Mouse (Mus musculus) monocyte, adult 5-6 weeks (primary cell): ENCODE results near the gene Dgkg. TPM values are rescaled to one million over a fixed set of nuclear protein-coding genes. Genes with fewer than 3 reads are reported as not detected.

Source experiments
- ATAC-seq: fragments of 153-309, 156-312 bp; replicated peaks from 2 replicates; pipeline ENCODE4 v1.8.0; 2017; ENCODE audit warnings: mild to moderate bottlenecking; ENCODE audit not compliant: low TSS enrichment, insufficient number of reproducible peaks, severe bottlenecking, poor library complexity, low FRiP score
- total RNA-seq: library from RNA; stranded (forward); fragments of 200-1000, 200-491, 200-594 nt; gene quantifications from 3 replicates; pipeline ENCODE4 v1.2.3, GENCODE M21; 2017

The Dgkg gene
- total RNA-seq, 1 experiment from 2014 or later: 23.7 TPM

DNA sequence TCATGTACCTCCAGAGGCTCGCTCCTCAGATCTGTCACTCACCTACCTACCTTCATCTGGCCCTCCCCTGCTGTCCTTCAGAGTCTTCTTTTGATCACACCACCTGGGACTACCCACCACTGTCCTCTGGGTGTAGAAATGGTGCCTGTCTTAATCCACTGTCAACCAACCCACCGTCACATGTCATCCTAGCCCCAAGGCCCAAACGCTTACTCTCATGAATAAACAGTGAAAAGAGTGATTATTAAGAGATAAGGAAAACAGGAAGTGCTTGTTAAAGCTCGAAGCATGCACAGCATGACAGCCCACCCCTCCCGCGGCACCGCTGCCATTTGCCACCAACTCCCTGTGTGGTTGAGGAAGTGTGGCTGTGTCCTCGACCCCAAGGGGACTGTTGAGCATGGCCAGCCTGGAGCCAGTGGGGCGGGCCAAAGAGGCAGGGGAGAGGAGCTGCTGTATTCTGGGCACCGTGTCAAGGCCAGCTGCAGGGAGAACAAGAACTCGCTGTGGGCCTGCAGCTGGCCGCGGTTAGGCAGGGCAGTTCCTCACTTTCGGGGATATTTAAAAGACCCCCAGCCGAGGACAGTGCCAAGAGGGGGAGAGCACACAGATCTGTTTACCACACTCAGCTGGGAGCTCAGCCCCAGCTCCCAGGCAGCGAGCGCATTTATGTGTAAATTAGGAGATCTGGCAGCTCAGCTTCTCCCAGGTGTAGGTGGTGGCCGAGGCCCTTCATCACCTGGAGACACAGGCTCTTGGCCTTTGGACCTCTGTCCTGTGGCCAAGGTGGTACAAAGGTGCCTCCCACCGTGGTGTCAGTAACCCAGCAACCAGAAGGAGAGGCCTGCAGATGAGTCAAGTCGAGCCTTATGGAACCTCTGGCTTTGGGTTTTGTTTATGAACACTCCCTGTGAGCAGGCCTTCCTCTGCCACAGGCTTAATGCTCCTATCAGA, 139.3 kb downstream of the Dgkg start:
- ATAC-seq: no peak

DNA sequence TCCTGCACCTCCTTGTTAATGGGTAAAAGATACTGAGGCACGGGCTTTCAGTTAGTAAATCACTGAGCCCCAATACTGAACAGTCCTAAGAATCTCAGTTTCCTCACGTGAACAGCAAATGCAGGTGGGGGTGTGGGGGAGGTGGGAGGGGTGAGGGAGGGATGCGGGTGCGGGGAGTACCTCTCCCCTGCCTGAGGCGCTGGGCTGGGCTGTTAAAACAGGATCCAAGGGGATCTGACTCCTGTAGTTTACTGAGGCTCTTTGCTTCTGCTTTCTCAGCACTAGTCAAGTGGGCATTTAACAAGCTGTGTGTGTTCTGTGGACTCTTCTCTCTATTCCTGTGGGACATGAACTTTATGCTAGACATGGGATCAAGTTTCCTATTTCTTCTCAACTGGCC, 141.5 kb downstream of the Dgkg start:
- ATAC-seq: no peak

DNA sequence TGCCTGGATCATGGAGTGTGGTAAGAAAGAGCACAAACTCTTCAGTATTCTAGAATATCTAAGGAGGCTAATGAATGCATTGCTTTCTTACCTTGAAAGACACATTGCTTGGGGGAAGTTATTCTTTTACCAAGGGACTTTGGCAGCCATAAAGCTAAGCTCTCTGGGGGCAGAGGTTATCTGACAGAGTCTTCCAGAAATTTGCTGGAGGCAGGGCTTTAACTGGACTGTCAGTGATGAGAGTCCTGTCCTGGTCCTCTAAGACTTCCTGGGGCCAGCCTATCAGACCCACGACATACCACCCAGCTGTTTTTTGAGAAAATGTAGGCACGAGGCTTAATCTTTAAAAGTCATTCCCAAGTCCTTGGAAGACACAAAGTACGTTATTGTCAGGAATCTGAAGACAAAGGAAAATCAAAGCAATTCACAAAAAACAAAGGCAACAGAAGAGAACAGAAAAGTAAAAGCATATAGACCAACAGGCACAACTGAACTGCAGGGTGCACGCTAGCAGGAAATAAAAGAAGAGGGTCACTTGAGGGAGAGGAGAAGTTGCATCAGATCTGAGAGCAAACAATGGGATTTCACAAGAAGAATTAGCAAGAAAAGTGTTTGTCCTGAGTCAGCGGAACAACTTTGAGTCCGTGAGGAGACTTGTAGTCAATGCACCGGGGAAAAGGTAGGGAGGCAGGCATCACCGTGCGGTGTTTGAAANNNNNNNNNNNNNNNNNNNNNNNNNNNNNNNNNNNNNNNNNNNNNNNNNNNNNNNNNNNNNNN, 146.0 kb downstream of the Dgkg start:
- no peak for ATAC-seq

DNA sequence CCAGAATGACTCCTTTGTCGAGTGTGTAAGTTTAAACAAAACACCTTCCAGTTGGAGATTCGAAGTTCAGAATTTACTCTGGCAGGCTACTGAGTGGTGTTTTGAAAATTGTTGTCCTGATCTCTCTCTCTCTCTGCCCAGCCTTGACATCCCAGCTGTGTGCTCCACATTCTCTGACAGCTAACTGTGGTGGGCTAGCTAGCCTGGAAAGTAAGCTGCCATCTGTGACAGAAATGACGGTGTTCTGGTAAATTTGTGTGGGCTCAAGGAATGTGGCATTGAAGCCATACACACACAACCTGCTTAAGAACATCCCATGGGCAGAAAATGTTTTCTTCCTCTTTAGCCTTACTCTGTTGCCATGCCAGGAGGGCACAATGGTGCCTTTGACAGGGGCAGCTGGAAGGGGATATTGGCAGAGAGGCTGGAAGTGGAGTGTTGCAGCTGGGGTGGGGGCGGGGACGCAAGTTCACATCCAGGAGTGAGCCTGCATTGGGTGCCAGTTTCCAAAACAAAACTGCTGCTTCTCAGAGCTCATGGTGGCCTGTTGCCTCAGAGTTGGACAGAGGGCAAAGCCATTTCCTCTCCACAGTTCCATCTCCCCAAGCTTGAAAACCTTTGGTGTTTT, 148.0 kb downstream of the Dgkg start:
- no peak for ATAC-seq

DNA sequence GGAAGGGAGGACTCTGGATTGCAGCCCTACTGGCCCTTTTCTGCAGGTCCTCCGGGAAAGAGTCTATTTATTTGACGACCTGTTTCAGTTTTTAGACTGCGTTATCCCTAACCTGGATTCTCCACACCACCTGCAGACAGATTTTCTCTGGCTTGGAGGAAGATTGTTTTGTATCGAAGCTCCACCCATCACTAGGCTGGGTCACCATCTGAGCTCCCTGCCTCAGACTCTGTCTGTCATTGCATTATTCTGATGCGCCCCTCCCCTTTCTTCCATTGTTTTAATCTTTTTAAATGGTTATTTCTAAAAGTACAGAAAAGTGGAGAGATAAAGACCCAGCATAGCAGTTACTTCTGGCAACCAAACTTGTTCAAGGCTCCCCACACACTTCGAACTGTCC, 151.4 kb downstream of the Dgkg start:
- ATAC-seq: no peak

DNA sequence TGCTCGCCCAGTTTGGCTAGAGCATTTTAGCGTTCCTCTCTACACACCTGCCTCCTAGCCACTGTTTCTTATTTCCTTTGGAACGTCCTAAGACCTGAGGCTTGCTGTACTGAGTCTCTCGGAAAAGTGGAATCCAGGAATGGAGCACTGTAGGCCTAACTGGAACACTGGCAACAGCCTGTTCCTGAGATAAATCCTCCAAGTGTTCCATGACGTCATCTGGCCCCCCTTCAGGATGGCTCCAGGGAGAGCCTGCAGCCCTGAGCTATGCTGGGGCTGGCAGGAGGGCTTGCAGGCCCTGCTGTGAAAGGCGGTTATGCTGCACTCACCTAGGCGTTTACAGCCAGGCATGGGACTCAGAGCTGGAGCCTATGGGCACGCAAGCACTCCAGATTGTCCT, 152.2 kb downstream of the Dgkg start:
- ATAC-seq: no peak

DNA sequence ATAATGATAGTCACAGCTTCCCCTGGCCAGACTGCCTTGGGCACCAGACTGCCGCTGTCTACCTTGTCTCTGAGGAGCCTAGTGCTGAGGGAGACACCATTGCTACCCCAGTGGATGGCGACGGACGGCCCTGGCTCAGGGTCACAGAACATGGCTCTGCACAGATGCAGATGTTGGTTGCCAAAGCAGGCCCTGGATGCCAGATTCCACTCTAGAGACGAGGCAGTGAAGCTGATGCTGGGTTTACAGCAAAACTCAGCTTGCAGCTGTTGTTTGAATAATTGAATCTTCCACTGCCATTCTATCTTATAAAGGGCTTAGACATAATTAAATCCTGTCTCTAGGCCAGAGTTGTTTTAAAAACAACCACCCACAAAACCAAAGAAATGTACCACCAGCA, 153.0 kb downstream of the Dgkg start:
- ATAC-seq: no peak

DNA sequence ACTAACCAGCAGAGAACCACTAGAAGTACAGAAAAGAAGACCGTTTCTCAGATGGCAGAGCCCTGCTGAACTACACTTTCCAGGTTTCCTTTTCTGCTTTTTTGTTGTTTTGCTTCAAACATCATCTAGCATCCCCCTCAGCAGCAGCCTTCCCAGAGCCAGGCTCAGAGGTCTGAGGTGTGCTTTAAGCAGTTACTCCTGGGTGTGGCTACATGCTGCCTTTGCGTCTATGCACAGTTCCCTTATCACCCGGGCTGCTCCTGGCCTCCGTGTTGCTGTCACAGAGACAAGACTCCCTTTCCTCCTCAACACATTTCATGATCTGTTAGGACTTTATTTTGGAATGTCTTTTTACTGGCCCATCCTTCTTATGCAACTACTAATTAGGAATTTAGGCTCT, 153.6 kb downstream of the Dgkg start:
- no peak for ATAC-seq

DNA sequence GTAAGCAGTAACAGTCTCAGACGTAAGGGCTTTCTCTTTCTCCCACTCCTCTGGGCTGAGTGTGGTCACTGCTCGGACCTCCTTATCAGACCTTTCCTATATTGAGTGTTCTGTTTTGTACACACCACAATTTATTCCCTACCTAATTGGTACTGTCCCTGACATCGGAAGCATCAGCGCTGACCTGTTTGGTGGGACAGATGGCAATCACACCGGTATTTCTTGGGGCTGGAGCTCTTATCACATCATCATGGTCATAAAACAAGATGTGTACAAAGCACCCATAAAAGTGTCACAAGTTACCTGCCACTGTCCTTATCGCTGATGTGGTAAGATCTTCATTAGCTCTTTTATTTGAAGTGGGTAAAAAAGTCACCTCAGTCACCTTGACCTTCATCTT, 155.2 kb downstream of the Dgkg start:
- ATAC-seq: no peak

DNA sequence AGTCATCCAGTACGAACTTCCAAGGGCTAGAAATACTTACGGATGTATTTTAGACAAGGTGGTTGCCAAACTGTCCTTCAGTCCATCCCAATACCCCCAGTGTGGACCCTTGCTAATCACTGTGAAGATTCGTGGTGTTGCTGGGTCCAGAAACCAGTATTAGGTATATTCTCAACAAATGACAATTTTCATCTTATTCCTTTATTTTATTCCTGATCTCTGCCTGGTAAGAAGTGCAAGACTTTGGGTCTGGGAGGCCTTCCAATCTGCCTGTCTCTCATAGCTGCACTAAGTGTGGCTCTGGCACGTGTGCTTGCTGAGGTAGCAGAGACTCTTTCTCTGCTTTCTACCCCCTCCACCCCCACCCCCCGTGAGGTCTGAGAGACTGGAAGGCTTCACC, 156.5 kb downstream of the Dgkg start:
- ATAC-seq: no peak

DNA sequence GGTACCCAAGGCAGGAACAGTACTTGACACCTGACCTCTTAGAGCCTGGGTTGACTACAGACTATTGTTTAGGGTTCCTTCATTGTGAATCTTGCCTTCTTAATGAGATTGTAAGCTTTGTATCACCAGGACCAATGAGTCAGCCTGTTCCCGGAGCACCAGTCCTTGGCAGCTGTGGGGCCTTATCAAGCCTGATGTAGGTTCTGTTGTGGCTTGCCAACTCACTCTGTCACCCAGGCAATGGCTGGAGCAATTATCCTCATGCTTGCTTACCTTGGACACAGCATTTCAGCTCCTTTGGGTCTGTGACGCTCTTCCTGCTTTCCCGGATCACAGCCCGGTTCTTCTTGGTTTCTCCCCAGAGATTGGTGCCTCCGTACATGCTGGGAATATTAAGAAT, 157.1 kb downstream of the Dgkg start:
- no peak for ATAC-seq

DNA sequence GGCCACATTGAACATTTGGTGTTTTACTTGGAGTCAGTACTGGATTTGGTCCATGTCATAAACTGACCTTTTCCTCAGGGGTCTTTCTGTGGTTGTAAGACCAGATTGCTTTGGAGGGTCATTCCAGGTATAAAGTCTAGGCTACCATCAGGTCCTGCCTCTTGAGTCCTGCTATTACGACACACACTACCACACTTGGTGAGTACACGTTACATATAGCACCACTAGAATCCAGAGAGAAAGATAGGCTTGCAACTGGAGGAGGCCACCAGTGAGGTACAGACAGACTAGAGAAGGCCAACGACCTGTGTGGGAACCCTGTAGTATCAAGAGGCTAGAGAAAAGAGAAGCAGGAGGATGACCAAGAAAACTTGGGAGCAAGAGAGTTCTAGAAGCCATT, 157.6 kb downstream of the Dgkg start:
- no peak for ATAC-seq

DNA sequence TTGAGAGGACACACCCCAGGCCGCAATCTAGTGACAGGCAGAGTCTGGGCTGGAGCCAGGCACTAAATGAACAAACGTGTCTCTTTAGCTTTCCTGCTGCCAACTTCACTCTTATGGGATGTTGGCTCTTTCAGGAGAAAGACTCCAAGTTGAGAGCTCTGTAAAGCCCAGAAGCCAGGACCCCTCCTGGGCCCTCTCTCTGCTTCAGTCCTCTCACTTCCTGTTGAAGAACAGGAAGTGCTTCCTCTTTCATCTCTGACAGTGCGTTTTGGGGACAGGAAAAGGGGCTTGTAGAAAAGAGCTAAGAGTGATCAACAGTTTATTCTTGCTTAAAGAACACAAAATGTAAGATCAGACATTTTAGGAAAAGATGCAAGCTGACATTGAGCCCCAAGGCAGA, 159.0 kb downstream of the Dgkg start:
- no peak for ATAC-seq

DNA sequence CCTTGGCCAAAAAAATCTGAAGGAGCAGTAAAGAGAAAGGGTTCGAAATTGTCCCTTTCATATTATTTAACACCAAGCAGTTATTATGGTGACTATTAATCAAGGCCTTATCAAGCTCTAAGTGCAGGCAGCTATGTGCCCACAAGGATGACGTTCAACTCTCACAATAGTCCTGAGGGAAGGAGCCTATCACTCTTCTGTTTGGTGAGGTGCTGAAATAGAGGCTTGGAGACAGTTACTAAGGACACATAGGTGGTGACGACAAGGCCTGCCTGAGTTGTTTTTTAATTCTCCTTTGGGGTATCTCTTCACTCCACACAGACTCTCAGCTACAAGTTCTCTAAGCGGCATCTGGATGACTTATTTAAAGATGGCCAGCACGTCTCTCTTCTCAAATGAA, 161.8 kb downstream of the Dgkg start:
- no peak for ATAC-seq

DNA sequence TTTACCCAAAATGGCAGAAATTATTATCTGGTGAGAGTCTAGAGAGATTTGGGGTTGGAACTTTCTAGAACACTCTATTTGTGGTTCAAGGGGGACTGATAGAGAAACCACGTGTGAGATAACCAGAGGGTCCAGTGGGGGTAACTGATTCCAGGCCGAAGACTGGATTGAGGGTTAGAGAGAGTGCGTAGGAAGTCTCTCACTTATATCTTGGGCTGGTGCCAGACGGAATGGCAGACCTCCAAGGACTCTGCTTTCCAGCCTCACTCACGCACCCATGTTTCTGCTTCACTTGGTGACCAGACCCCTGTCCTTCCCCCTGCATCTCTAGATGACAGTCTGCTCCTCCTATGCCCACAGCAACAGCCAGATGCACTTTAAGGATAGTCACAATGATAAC, 162.2 kb downstream of the Dgkg start:
- ATAC-seq: no peak

DNA sequence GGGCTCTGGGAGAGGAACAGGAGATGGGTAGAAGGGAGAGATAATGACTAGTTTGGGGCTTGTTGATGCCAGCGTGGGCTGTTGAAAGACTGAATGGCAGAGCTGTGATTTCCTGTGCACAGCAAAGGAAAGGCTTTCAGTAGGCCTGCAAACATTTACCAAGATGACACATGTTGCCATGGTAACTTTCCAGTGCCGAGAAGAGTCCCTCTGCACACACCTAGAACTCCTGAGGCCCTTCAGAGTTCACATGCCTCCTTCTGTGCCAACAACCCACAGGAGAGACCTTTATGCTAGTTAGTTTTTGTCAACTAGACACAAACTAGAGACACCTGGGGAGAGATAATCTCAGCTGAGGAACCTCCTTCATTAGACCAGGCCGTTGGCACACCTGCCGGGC, 163.6 kb downstream of the Dgkg start:
- no peak for ATAC-seq

DNA sequence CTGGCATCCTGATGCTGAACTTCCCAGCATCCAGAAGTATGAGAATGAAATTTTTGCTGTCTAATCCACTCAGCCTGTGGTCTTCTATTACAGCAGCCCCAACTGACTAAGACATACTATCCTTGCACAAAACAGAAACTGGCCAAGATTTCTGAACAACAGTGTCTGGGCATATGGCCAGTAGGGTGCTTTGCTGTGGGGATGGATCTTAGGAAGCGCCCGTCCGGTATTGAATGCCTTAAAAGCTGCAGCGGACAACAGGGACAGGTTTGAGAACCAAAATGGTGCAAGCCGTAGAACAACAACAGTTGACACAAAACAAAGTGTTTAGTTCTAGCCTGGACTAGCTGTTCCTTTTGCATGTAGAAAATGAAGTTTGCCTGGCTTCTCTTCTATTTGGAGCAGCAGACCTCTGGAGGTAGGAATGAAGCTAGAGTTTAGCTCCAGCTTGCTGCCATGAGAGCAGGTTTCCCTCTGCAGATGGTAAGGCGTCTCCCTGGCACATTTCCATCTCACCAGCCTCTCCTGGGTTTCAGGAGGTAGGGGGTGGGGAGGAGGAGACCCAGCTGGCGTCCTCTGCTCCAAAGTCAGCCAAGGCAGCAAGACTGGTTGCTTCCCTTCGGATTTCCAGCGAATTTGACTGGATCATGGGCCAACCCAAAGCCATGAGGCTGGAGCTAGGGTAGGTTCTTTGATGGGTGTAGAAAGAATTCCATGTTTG, 165.4 kb downstream of the Dgkg start:
- no peak for ATAC-seq

DNA sequence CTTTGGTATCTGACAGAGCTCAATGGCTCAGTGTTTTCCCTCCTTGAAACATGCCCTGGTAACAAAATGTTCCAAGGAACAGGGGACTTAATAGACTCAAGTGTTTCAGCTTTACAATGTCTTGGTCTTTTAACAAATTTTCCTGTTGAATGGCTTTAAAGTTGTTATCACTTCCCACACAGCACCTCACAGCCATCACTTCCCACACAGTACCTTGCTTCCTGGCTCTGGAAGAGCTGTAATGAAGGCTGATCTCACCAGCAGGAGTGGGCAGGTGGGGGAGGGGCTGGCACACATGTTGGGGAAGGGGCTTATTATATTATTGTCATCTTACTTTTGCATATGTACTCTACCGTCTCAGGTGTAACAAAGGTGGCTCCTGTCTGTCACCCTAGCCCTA, 173.1 kb downstream of the Dgkg start:
- no peak for ATAC-seq

DNA sequence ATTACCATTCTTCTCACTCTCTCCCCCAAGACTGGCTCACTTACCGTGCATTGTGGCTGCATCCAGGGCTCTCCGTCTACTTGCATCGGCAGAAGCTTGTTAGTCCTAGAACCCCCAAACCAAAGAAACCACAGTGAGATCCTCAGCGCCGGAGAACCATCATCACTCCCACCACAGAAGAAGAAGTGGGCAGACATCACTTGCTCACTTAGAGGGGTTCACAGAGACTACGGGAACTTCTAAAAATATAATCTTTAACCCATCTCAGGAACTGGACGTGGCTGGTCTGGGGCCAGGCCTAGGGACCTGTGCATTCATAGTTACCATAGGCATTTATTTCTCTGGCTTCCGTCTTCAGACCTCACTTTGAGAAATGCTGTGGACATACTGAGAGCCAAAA, 177.7 kb downstream of the Dgkg start:
- ATAC-seq: no peak
